Mouse (Mus musculus): Measurements from ENCODE around the gene Zfp979. TPM values are rescaled to one million over a fixed set of nuclear protein-coding genes. Genes with fewer than 3 reads are reported as not detected.
"Not testable (repeated sequence)": the region's sequence is repeated elsewhere in the genome, so short reads cannot be mapped to it uniquely, and the experiment has no call there.

Gene Zfp979
- polyA plus RNA-seq (2016; fragmentation: Nextera tagmentation; extraction: Ambion mirVana) = 2.1 and 2.6 TPM in 2 replicates

- no CpG with 5 or more reads among the region's 6 CpGs for WGBS
- not testable (repeated sequence) for H3K4me2 ChIP-seq (replicated peaks); H3K4me1 ChIP-seq; H3K4me3 ChIP-seq; H3K27ac ChIP-seq; H3K36me3 ChIP-seq; H3K27me3 ChIP-seq; H3K9ac ChIP-seq; H3K9me3 ChIP-seq; ATAC-seq (ENCODE audit: insufficient number of reproducible peaks, insufficient read depth, low FRiP score, low TSS enrichment)
Observed at GRCm38 (mm10) chr4:147642413-147642812, at the start of gene Zfp979. TSS of gene Zfp979 (minus strand) at chr4:147642513.

- 89% methylated on average over 5 of the region's 5 CpGs for WGBS
- not testable (repeated sequence) for H3K27ac ChIP-seq; H3K9ac ChIP-seq; H3K9me3 ChIP-seq; H3K4me3 ChIP-seq; H3K4me1 ChIP-seq; ATAC-seq (ENCODE audit: insufficient number of reproducible peaks, insufficient read depth, low FRiP score, low TSS enrichment); H3K4me2 ChIP-seq (replicated peaks); H3K36me3 ChIP-seq; H3K27me3 ChIP-seq
Observed at GRCm38 (mm10) chr4:147655245-147655644, 12.9 kb upstream of the Zfp979 start.

GRCm38 (mm10) chr4:147647407-147647806, 5.1 kb upstream of the Zfp979 start:
- not testable (repeated sequence) for H3K27me3 ChIP-seq; H3K4me1 ChIP-seq; H3K36me3 ChIP-seq; H3K9me3 ChIP-seq; H3K9ac ChIP-seq; ATAC-seq (ENCODE audit: insufficient number of reproducible peaks, insufficient read depth, low FRiP score, low TSS enrichment); H3K27ac ChIP-seq; H3K4me3 ChIP-seq; H3K4me2 ChIP-seq (replicated peaks)
- no CpG with 5 or more reads among the region's 3 CpGs for WGBS

- not testable (repeated sequence) for H3K27ac ChIP-seq; H3K36me3 ChIP-seq; H3K9ac ChIP-seq; H3K9me3 ChIP-seq; H3K4me3 ChIP-seq; H3K27me3 ChIP-seq; H3K4me1 ChIP-seq; H3K4me2 ChIP-seq (replicated peaks); ATAC-seq (ENCODE audit: insufficient number of reproducible peaks, insufficient read depth, low FRiP score, low TSS enrichment)
- 43% methylated on average over 2 of the region's 3 CpGs for WGBS
Observed at GRCm38 (mm10) chr4:147641932-147642331, 381 bp downstream of the Zfp979 start.

GRCm38 (mm10) chr4:147633818-147634262, 8.5 kb downstream of the Zfp979 start:
- H3K9ac ChIP-seq; H3K36me3 ChIP-seq; H3K4me2 ChIP-seq (replicated peaks); H3K4me3 ChIP-seq; H3K27ac ChIP-seq; H3K4me1 ChIP-seq; H3K27me3 ChIP-seq; H3K9me3 ChIP-seq: not testable (repeated sequence)
- WGBS = no CpG with 5 or more reads among the region's 2 CpGs
- peak; percentile 75; the same call in 1 of the 2 replicates for ATAC-seq (ENCODE audit: insufficient number of reproducible peaks, insufficient read depth, low FRiP score, low TSS enrichment)

GRCm38 (mm10) chr4:147606511-147606910, 35.8 kb downstream of the Zfp979 start:
- 82% methylated on average over 6 of the region's 6 CpGs for WGBS
- H3K4me1 ChIP-seq; ATAC-seq (ENCODE audit: insufficient number of reproducible peaks, insufficient read depth, low FRiP score, low TSS enrichment); H3K4me3 ChIP-seq; H3K27ac ChIP-seq; H3K27me3 ChIP-seq; H3K4me2 ChIP-seq (replicated peaks); H3K9ac ChIP-seq; H3K36me3 ChIP-seq: not testable (repeated sequence)
- H3K9me3 ChIP-seq = peaks cover 15% of the 10 kb centered on the region

GRCm38 (mm10) chr4:147605521-147605920, 36.8 kb downstream of the Zfp979 start:
- Histone ChIP-seq H3K36me3 (no peaks in the 10 kb centered on the region), H3K9me3 (peaks cover 15% of the 10 kb centered on the region), H3K27me3 (no peaks in the 10 kb centered on the region), H3K27ac (no peak overlapping the region), H3K4me1 (no peaks in the 10 kb centered on the region), H3K4me2 (replicated peaks) (no peak overlapping the region), H3K4me3 (no peak overlapping the region), H3K9ac (no peak overlapping the region)
- no peak for ATAC-seq (ENCODE audit: insufficient number of reproducible peaks, insufficient read depth, low FRiP score, low TSS enrichment)
- 72% methylated on average over 4 of the region's 4 CpGs for WGBS

GRCm38 (mm10) chr4:147603806-147604205, 38.5 kb downstream of the Zfp979 start:
- Histone ChIP-seq H3K4me1 (no peaks in the 10 kb centered on the region), H3K27ac (no peak overlapping the region), H3K4me2 (replicated peaks) (no peak overlapping the region), H3K27me3 (no peaks in the 10 kb centered on the region), H3K9ac (no peak overlapping the region), H3K36me3 (no peaks in the 10 kb centered on the region), H3K4me3 (no peak overlapping the region), H3K9me3 (peaks cover 18% of the 10 kb centered on the region)
- no peak for ATAC-seq (ENCODE audit: insufficient number of reproducible peaks, insufficient read depth, low FRiP score, low TSS enrichment)
- 81% methylated on average over 4 of the region's 4 CpGs for WGBS

- Histone ChIP-seq H3K9ac (no peak overlapping the region), H3K4me1 (no peaks in the 10 kb centered on the region), H3K4me3 (no peak overlapping the region), H3K27me3 (no peaks in the 10 kb centered on the region), H3K9me3 (peaks cover 18% of the 10 kb centered on the region), H3K27ac (no peak overlapping the region), H3K36me3 (no peaks in the 10 kb centered on the region), H3K4me2 (replicated peaks) (no peak overlapping the region)
- WGBS = 31% methylated on average over 1 of the region's 1 CpGs
- ATAC-seq (ENCODE audit: insufficient number of reproducible peaks, insufficient read depth, low FRiP score, low TSS enrichment) = no peak
Observed at GRCm38 (mm10) chr4:147601881-147602280, 40.4 kb downstream of the Zfp979 start.

- no peak for ATAC-seq (ENCODE audit: insufficient number of reproducible peaks, insufficient read depth, low FRiP score, low TSS enrichment)
- Histone ChIP-seq H3K27me3 (no peaks in the 10 kb centered on the region), H3K4me1 (no peaks in the 10 kb centered on the region), H3K27ac (no peak overlapping the region), H3K4me3 (no peak overlapping the region), H3K4me2 (replicated peaks) (no peak overlapping the region), H3K9ac (no peak overlapping the region), H3K9me3 (peaks cover 14% of the 10 kb centered on the region), H3K36me3 (no peaks in the 10 kb centered on the region)
- WGBS = 44% methylated on average over 2 of the region's 2 CpGs
Observed at GRCm38 (mm10) chr4:147598831-147599230, 43.5 kb downstream of the Zfp979 start.

- Histone ChIP-seq H3K27me3 (no peaks in the 10 kb centered on the region), H3K9me3 (peaks cover 13% of the 10 kb centered on the region), H3K9ac (no peak overlapping the region), H3K36me3 (no peaks in the 10 kb centered on the region), H3K4me1 (no peaks in the 10 kb centered on the region), H3K4me3 (no peak overlapping the region), H3K4me2 (replicated peaks) (no peak overlapping the region), H3K27ac (no peak overlapping the region)
- no peak for ATAC-seq (ENCODE audit: insufficient number of reproducible peaks, insufficient read depth, low FRiP score, low TSS enrichment)
- 58% methylated on average over 1 of the region's 1 CpGs for WGBS
Observed at GRCm38 (mm10) chr4:147597685-147598084, 44.6 kb downstream of the Zfp979 start.

GRCm38 (mm10) chr4:147594630-147595029, 47.7 kb downstream of the Zfp979 start:
- not testable (repeated sequence) for H3K27me3 ChIP-seq; ATAC-seq (ENCODE audit: insufficient number of reproducible peaks, insufficient read depth, low FRiP score, low TSS enrichment); H3K9ac ChIP-seq; H3K4me3 ChIP-seq; H3K4me2 ChIP-seq (replicated peaks); H3K36me3 ChIP-seq; H3K4me1 ChIP-seq; H3K27ac ChIP-seq
- 80% methylated on average over 3 of the region's 3 CpGs for WGBS
- peaks cover 10% of the 10 kb centered on the region for H3K9me3 ChIP-seq

Data from embryonic facial prominence, embryonic 12.5 days (tissue).